9 mouse cellular contexts compared by ENCODE assay signal in genomic region chr2:93415281-93415680, GRCm38 (mm10). TPM values are rescaled to one million over a fixed set of nuclear protein-coding genes. Genes with fewer than 3 reads are reported as not detected.
A peak's percentile ranks its signal among the peaks of the same experiment; 100 is the strongest.
DNase-seq lines count a peak whose midpoint lies in the region; ATAC-seq and TF ChIP-seq lines count a peak whose summit lies in the region.
"Had no signal": no experiment of that assay in that cellular context is flagged by ENCODE, and none has a peak within 500 bp of the region (broad histone marks: within the 10 kb centered on the region; RNA-seq: fewer than 3 reads in every experiment).

No protein-coding gene starts in this region.

- H3K4me1 ChIP-seq in hindbrain, embryonic 11.5 days (replicated peaks; ENCODE audit: control insufficient read depth, insufficient read depth, low read length), result peaks cover 2% of the 10 kb centered on the region; the same call in 1 of the 2 replicates
- peaks cover 18% of the 10 kb centered on the region for H3K4me1 ChIP-seq in hindbrain, embryonic 12.5 days
- H3K4me1 ChIP-seq in CH12.LX (ENCODE audit: control insufficient read depth in 1 of 2, insufficient read depth in 2 of 2), result peaks cover 43 to 85% of the 10 kb centered on the region in 2 experiments
- peaks cover 2% of the 10 kb centered on the region; the same call in 1 of the 2 replicates for H3K4me1 ChIP-seq in midbrain, postnatal 0 days (ENCODE audit: insufficient read depth, low read length)

- H3K9me3 ChIP-seq in hindbrain, embryonic 11.5 days (ENCODE audit: control insufficient read depth, low read length), result no peaks in the 10 kb centered on the region
- H3K9me3 ChIP-seq in hindbrain, embryonic 12.5 days (replicated peaks), result no peaks in the 10 kb centered on the region
- H3K9me3 ChIP-seq in CH12.LX (replicated peaks; ENCODE audit: low read length), result no peaks in the 10 kb centered on the region
- H3K9me3 ChIP-seq in midbrain, postnatal 0 days (ENCODE audit: low read length), result no peaks in the 10 kb centered on the region
- H3K9me3 ChIP-seq: embryonic facial prominence, embryonic 13.5 days had no signal

- peak; percentile 51 for TF ChIP-seq RAD21 in CH12.LX (IDR thresholded peaks at IDR 0.05; ENCODE audit: low read depth, low read length)

- H3K9ac ChIP-seq in hindbrain, embryonic 11.5 days (ENCODE audit: low read depth, low read length), result no peak overlapping the region
- no peak overlapping the region for H3K9ac ChIP-seq in hindbrain, embryonic 12.5 days
- H3K9ac ChIP-seq in CH12.LX (ENCODE audit: insufficient read depth, low read depth), result no peak overlapping the region
- no peak overlapping the region for H3K9ac ChIP-seq in midbrain, postnatal 0 days (replicated peaks; ENCODE audit: low read length, poor library complexity, severe bottlenecking)
- H3K9ac ChIP-seq: embryonic facial prominence, embryonic 13.5 days had no signal

- in situ Hi-C loops in CH12.LX (cut with MboI; ENCODE audit: low pct_ligation_motif_present, low pct_unique_long_range_greater_than_20kb, low sequenced_read_pairs), result loop anchor here (10.0 kb wide), 1 partner anchor 240 kb away; no protein-coding TSS in a partner anchor

- 0 out of 2 replicates have a peak, but pooled peaks cover 2% of the 10 kb centered on the region for H3K27me3 ChIP-seq in hindbrain, embryonic 11.5 days (ENCODE audit: control insufficient read depth, insufficient read depth, low read length)
- H3K27me3 ChIP-seq in hindbrain, embryonic 12.5 days, result peaks cover 2% of the 10 kb centered on the region; the same call in 1 of the 2 replicates
- H3K27me3 ChIP-seq in CH12.LX (replicated peaks), result peaks cover 7% of the 10 kb centered on the region
- H3K27me3 ChIP-seq in midbrain, postnatal 0 days (ENCODE audit: insufficient read depth, low read length), result peaks cover 4% of the 10 kb centered on the region; the same call in 1 of the 2 replicates
- H3K27me3 ChIP-seq: embryonic facial prominence, embryonic 13.5 days had no signal

- no peaks in the 10 kb centered on the region for H3K36me3 ChIP-seq in hindbrain, embryonic 11.5 days (ENCODE audit: control insufficient read depth, insufficient read depth, low read length)
- H3K36me3 ChIP-seq in hindbrain, embryonic 12.5 days, result no peaks in the 10 kb centered on the region
- peaks cover 16 to 31% of the 10 kb centered on the region in 2 experiments for H3K36me3 ChIP-seq in CH12.LX (replicated peaks in 1 of 2; ENCODE audit: control insufficient read depth in 1 of 2, insufficient read depth in 1 of 2, low read length in 1 of 2)
- no peaks in the 10 kb centered on the region for H3K36me3 ChIP-seq in midbrain, postnatal 0 days (ENCODE audit: insufficient read depth, low read length)

- H3K4me3 ChIP-seq in hindbrain, embryonic 11.5 days (ENCODE audit: low read depth, low read length), result no peak overlapping the region
- no peak overlapping the region for H3K4me3 ChIP-seq in hindbrain, embryonic 12.5 days
- H3K4me3 ChIP-seq in CH12.LX (replicated peaks in 1 of 3; ENCODE audit: low read depth in 2 of 3, low read length in 2 of 3, poor library complexity in 1 of 3), result no peak overlapping the region
- no peak overlapping the region for H3K4me3 ChIP-seq in midbrain, postnatal 0 days (ENCODE audit: low read depth, low read length)
- H3K4me3 ChIP-seq: embryonic facial prominence, embryonic 13.5 days had no signal

- no peaks in the 10 kb centered on the region for H3K79me2 ChIP-seq in CH12.LX (replicated peaks; ENCODE audit: control insufficient read depth, extremely low read depth, insufficient read depth, poor library complexity, severe bottlenecking)

- no peak for TF ChIP-seq EP300 in CH12.LX (IDR thresholded peaks at IDR 0.05; ENCODE audit: low read length)

- ATAC-seq in hindbrain, embryonic 11.5 days (ENCODE audit: low FRiP score), result 0 out of 2 replicates have a peak, but pooled peaks have one; percentile 15
- no peak for ATAC-seq in hindbrain, embryonic 12.5 days (ENCODE audit: low FRiP score)
- ATAC-seq in midbrain, postnatal 0 days (ENCODE audit: low FRiP score), result no peak

- 36% methylated on average over 5 of the region's 5 CpGs for WGBS in hindbrain, embryonic 11.5 days
- 36% methylated on average over 5 of the region's 5 CpGs for WGBS in hindbrain, embryonic 12.5 days
- WGBS in midbrain, postnatal 0 days, result 39% methylated on average over 5 of the region's 5 CpGs

- peak; percentile 40 to 79; a peak in 3 of 4 replicates for TF ChIP-seq CTCF in CH12.LX (conservative IDR thresholded peaks at IDR 0.05 in 1 of 2, IDR thresholded peaks at IDR 0.05 in 1 of 2; ENCODE audit: low read depth in 2 of 2, low read length in 2 of 2)
- TF ChIP-seq CTCF in midbrain, postnatal 0 days (IDR thresholded peaks at IDR 0.05), result peak; percentile 77

- no peak overlapping the region for H3K27ac ChIP-seq in hindbrain, embryonic 11.5 days (ENCODE audit: low read depth, low read length)
- H3K27ac ChIP-seq in hindbrain, embryonic 12.5 days, result no peak overlapping the region
- H3K27ac ChIP-seq in CH12.LX (ENCODE audit: insufficient read depth, low read depth), result no peak overlapping the region
- H3K27ac ChIP-seq in midbrain, postnatal 0 days (ENCODE audit: low read depth, low read length), result no peak overlapping the region
- H3K27ac ChIP-seq: embryonic facial prominence, embryonic 13.5 days had no signal

- TF ChIP-seq POLR2A in CH12.LX (IDR thresholded peaks at IDR 0.05; ENCODE audit: low read depth, low read length), result no peak

- no peak overlapping the region for H3K4me2 ChIP-seq in hindbrain, embryonic 11.5 days (replicated peaks; ENCODE audit: low read depth, low read length)
- H3K4me2 ChIP-seq in hindbrain, embryonic 12.5 days (replicated peaks), result no peak overlapping the region
- no peak overlapping the region for H3K4me2 ChIP-seq in CH12.LX (ENCODE audit: insufficient read depth, low read depth, poor library complexity, severe bottlenecking)
- no peak overlapping the region for H3K4me2 ChIP-seq in midbrain, postnatal 0 days (ENCODE audit: low read depth, low read length, poor library complexity, severe bottlenecking)
- H3K4me2 ChIP-seq: embryonic facial prominence, embryonic 13.5 days had no signal

- DNase-seq in hindbrain, embryonic 11.5 days (ENCODE audit: low spot score), result peak; percentile 73
- DNase-seq in CH12.LX (ENCODE audit: extremely low read depth), result no peak
- DNase-seq in adrenal gland, postnatal 14 days, result peak; percentile 63
- peak; percentile 53 to 69 for DNase-seq in kidney, postnatal 25 days
- DNase-seq in midbrain, postnatal 0 days (ENCODE audit: low spot score), result no peak
- peak; percentile 80 for DNase-seq in thymus, postnatal 25 days
- DNase-seq in Muller cell, postnatal 12 days (ENCODE audit: inconsistent ontology term), result no peak

- dilution Hi-C loops in CH12.LX (cut with MboI; ENCODE audit: extremely low pct_ligation_motif_present, extremely low pct_unique_long_range_greater_than_20kb, low sequenced_read_pairs), result no loop called here

TF ChIP-seq in CH12.LX, 34 proteins besides CTCF, POLR2A, EP300 and RAD21:
- TF ChIP-seq PAX5 (IDR thresholded peaks at IDR 0.05; ENCODE audit: low read length) (no peak), USF2 (conservative IDR thresholded peaks at IDR 0.05; ENCODE audit: low read depth, low read length) (no peak), USF1 (IDR thresholded peaks at IDR 0.05; ENCODE audit: low read depth, low read length) (no peak), RCOR1 (conservative IDR thresholded peaks at IDR 0.05; ENCODE audit: low read depth, low read length) (no peak), KAT2A (IDR thresholded peaks at IDR 0.05; ENCODE audit: insufficient replicate concordance, low read length) (no peak), GABPA (IDR thresholded peaks at IDR 0.05; ENCODE audit: insufficient replicate concordance, low read depth, low read length) (no peak), SMC3 (IDR thresholded peaks at IDR 0.05; ENCODE audit: low read depth, low read length) (peak; percentile 55)

RNA-seq across cellular contexts. Expression of gene Cd82, which starts 47.7 kb away (rescaled TPM):
- polyA plus RNA-seq in hindbrain, embryonic 11.5 days (2014; fragmentation: Nextera tagmentation; extraction: Ambion mirVana), result 6.2 and 6.3 TPM in 2 replicates
- polyA plus RNA-seq in hindbrain, embryonic 12.5 days (2016; fragmentation: Nextera tagmentation; extraction: Ambion mirVana), result 13.2 and 15.4 TPM in 2 replicates
- 164 and 215 TPM in 2 replicates for total RNA-seq in CH12.LX (2012; rRNA removed)
- 157 and 177 TPM in 2 replicates for total RNA-seq in CH12.LX (2014; rRNA removed)
- polyA plus RNA-seq in CH12.LX (2012; ENCODE audit: insufficient read length, low read depth), result 249 and 294 TPM in 2 replicates
- total RNA-seq in adrenal gland, postnatal 14 days (2021), result 43.0 and 54.9 TPM in 2 replicates
- 9.2 and 11.4 TPM in 2 replicates for total RNA-seq in midbrain, postnatal 0 days (2014; rRNA removed)
- 14.5 and 14.8 TPM in 2 replicates for polyA plus RNA-seq in midbrain, postnatal 0 days (2015; fragmentation: Nextera tagmentation; extraction: Ambion mirVana)

Comparison
In these comparisons a context has a peak if more than half of its experiments do, and no peak if none do; other contexts are left out.
1. DNase-seq: peak in hindbrain, embryonic 11.5 days (single experiment), adrenal gland, postnatal 14 days (single experiment), kidney, postnatal 25 days (2 of 2) and thymus, postnatal 25 days (single experiment); none in CH12.LX (single experiment), midbrain, postnatal 0 days (single experiment) and Muller cell, postnatal 12 days (single experiment).
2. RNA of gene Cd82, which starts 47.7 kb away (polyA plus RNA-seq): 249 to 294 TPM in CH12.LX; 14.5 to 14.8 TPM in midbrain, postnatal 0 days, 13.2 to 15.4 TPM in hindbrain, embryonic 12.5 days and 6.2 to 6.3 TPM in hindbrain, embryonic 11.5 days; every median in the first group is over 10 times any median in the second.